Mouse (Mus musculus) thymus, adult 2 months (tissue): Measurements from ENCODE around the gene Pcnx2.

Experiments
- CTCF ChIP-seq: fragments of 200-500 bp; IDR thresholded peaks from 2 replicates; pipeline ENCODE4 v1.5.1; 2012; ENCODE audit warnings: mild to moderate bottlenecking, control low read depth, low read length, moderate library complexity, borderline replicate concordance; ENCODE audit not compliant: control insufficient read depth, poor library complexity, insufficient read depth; ENCODE audit errors: extremely low read depth
- POLR2A ChIP-seq: fragments of 200-500 bp; IDR thresholded peaks from 2 replicates; pipeline ENCODE4 v1.6.1; 2012; ENCODE audit warnings: mild to moderate bottlenecking, low read length, control low read depth, moderate library complexity; ENCODE audit not compliant: control insufficient read depth, poor library complexity, insufficient read depth; ENCODE audit errors: extremely low read depth

DNA sequence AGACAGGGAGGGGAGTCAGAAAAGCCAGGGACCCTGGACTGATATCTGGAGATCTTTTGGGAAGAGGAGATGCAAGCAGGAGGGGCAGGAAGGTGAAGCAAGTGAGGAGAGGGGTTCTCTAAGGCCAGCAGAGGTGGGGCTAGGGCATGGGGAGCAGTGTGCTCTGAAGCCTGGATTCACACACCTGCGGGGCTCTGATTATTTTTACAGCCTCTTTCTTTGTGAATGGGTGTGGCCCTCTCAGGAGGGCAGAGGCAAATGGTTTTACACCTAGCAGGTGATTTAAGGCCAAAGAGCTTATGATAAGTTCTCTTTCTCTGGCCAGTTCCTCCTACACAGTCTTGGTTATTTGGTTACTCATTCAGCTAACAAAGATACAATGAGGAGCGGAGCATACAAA is 20.6 kb upstream of the Pcnx2 start:
- no peak for TF ChIP-seq CTCF
- TF ChIP-seq POLR2A, result no peak
